In genomic region chr6:61491979-61492821, GRCm38 (mm10) we compare ENCODE assay signal across 20 mouse cellular contexts.
A peak's percentile ranks its signal among the peaks of the same experiment; 100 is the strongest.
DNase-seq lines count a peak whose midpoint lies in the region; ATAC-seq lines count a peak whose summit lies in the region.
"Had no signal": no experiment of that assay in that cellular context is flagged by ENCODE, and none has a peak within 500 bp of the region (broad histone marks: within the 10 kb centered on the region; RNA-seq: fewer than 3 reads in every experiment).

No protein-coding gene starts in this region.

- peak; percentile 22 for DNase-seq in embryo, embryonic 10.5 days (ENCODE audit: low spot score)
- no peak for DNase-seq in embryo, embryonic 10 days (ENCODE audit: low spot score)
- DNase-seq in midbrain, embryonic 11.5 days (ENCODE audit: low spot score, missing footprints), result peak; percentile 76
- no peak for DNase-seq in midbrain, embryonic 10.5 days (ENCODE audit: low spot score)
- DNase-seq in mesoderm, embryonic 11.5 days (ENCODE audit: low read depth, low spot score), result peak; percentile 16
- DNase-seq in adrenal gland, adult 8-10 months, result no peak
- no peak for DNase-seq in kidney, postnatal 10 days
- no peak for DNase-seq in ovary, postnatal 36 days (ENCODE audit: low spot score)
- DNase-seq: cerebellum, adult 11-12 months; cerebellum, postnatal 25 days; heart, postnatal 36 days; layer of hippocampus, adult 9-11 months; right cerebral cortex, postnatal 14 days had no signal

- H3K27ac ChIP-seq in midbrain, embryonic 11.5 days (ENCODE audit: low read depth, low read length), result no peak overlapping the region
- no peak overlapping the region for H3K27ac ChIP-seq in midbrain, embryonic 10.5 days (replicated peaks)
- H3K27ac ChIP-seq: embryonic facial prominence, embryonic 12.5 days; heart, embryonic 13.5 days; liver, embryonic 15.5 days; stomach, embryonic 15.5 days had no signal

- no peaks in the 10 kb centered on the region for H3K36me3 ChIP-seq in midbrain, embryonic 11.5 days (ENCODE audit: control insufficient read depth, insufficient read depth, low read length)
- no peaks in the 10 kb centered on the region for H3K36me3 ChIP-seq in midbrain, embryonic 10.5 days
- H3K36me3 ChIP-seq: embryonic facial prominence, embryonic 12.5 days; heart, embryonic 13.5 days; liver, embryonic 15.5 days; stomach, embryonic 15.5 days had no signal

- no peaks in the 10 kb centered on the region for H3K9me3 ChIP-seq in midbrain, embryonic 11.5 days (ENCODE audit: control insufficient read depth, low read length)
- no peaks in the 10 kb centered on the region for H3K9me3 ChIP-seq in midbrain, embryonic 10.5 days (replicated peaks)
- H3K9me3 ChIP-seq: embryonic facial prominence, embryonic 12.5 days; heart, embryonic 13.5 days; liver, embryonic 15.5 days; stomach, embryonic 15.5 days had no signal

- H3K4me1 ChIP-seq in midbrain, embryonic 11.5 days (ENCODE audit: control insufficient read depth, insufficient read depth, low read length), result no peaks in the 10 kb centered on the region; the same call in 1 of the 2 replicates
- H3K4me1 ChIP-seq in midbrain, embryonic 10.5 days, result no peaks in the 10 kb centered on the region
- H3K4me1 ChIP-seq: embryonic facial prominence, embryonic 12.5 days; heart, embryonic 13.5 days; liver, embryonic 15.5 days; stomach, embryonic 15.5 days had no signal

- no peak overlapping the region for H3K9ac ChIP-seq in midbrain, embryonic 11.5 days (ENCODE audit: low read length)
- H3K9ac ChIP-seq: embryonic facial prominence, embryonic 12.5 days; heart, embryonic 13.5 days; liver, embryonic 15.5 days; stomach, embryonic 15.5 days had no signal

- ATAC-seq in midbrain, embryonic 11.5 days (ENCODE audit: low FRiP score), result peak; percentile 24; the same call in 1 of the 2 replicates
- ATAC-seq: intestine, postnatal 0 days; lung, postnatal 0 days had no signal

- H3K4me2 ChIP-seq in midbrain, embryonic 11.5 days, result no peak overlapping the region
- H3K4me2 ChIP-seq: embryonic facial prominence, embryonic 12.5 days; heart, embryonic 13.5 days; liver, embryonic 15.5 days; stomach, embryonic 15.5 days had no signal

- WGBS in midbrain, embryonic 11.5 days, result 78% methylated on average over 4 of the region's 4 CpGs
- WGBS in midbrain, embryonic 10.5 days, result 84% methylated on average over 4 of the region's 4 CpGs

- H3K4me3 ChIP-seq in midbrain, embryonic 11.5 days (ENCODE audit: low read depth, low read length), result no peak overlapping the region
- H3K4me3 ChIP-seq in midbrain, embryonic 10.5 days, result no peak overlapping the region
- H3K4me3 ChIP-seq: embryonic facial prominence, embryonic 12.5 days; heart, embryonic 13.5 days; liver, embryonic 15.5 days; myocyte; stomach, embryonic 15.5 days had no signal

- no peaks in the 10 kb centered on the region for H3K27me3 ChIP-seq in midbrain, embryonic 11.5 days (ENCODE audit: control insufficient read depth, insufficient read depth, low read length)
- H3K27me3 ChIP-seq in midbrain, embryonic 10.5 days (ENCODE audit: low read depth, poor library complexity, severe bottlenecking), result no peaks in the 10 kb centered on the region
- H3K27me3 ChIP-seq: embryonic facial prominence, embryonic 12.5 days; heart, embryonic 13.5 days; liver, embryonic 15.5 days; stomach, embryonic 15.5 days had no signal

Comparison
In these comparisons a context has a peak if more than half of its experiments do, and no peak if none do; other contexts are left out.
1. DNase-seq: peak in embryo, embryonic 10.5 days (single experiment), midbrain, embryonic 11.5 days (single experiment) and mesoderm, embryonic 11.5 days (single experiment); none in embryo, embryonic 10 days (single experiment), midbrain, embryonic 10.5 days (single experiment), adrenal gland, adult 8-10 months (single experiment), kidney, postnatal 10 days (single experiment) and ovary, postnatal 36 days (single experiment).